Mouse (Mus musculus): ENCODE data around the gene Kdr. TPM values are rescaled to one million over a fixed set of nuclear protein-coding genes. Genes with fewer than 3 reads are reported as not detected.
"Not testable (repeated sequence)": the region's sequence is repeated elsewhere in the genome, so short reads cannot be mapped to it uniquely, and the experiment has no call there.

Kdr gene
- polyA plus RNA-seq, 1 experiment from 2014 or later = 17.3 TPM

DNA sequence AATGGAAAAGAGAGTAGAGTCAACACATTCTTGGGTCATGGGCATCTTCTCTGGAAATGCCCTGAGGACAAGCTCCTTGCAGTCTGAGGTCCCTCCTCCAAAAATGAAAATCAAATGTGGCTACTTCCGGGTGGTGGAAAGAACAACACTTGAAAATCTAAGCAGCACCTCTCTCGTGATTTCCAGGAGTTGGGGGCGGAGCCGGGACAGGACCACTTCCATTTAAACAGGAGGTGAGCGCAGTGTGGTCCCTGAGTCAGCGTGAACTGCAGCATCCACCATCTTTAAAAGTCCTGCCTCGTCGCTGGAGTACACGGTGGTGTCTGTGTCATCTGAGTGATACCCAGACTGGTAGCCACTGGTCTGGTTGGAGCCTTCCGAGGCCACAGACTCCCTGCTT, 44.1 kb downstream of the Kdr start:
- Histone ChIP-seq H3K4me2 (no peak overlapping the region), H3K36me3 (ENCODE audit: poor library complexity, severe bottlenecking) (no peaks in the 10 kb centered on the region), H3K27me3 (no peaks in the 10 kb centered on the region), H3K4me1 (no peaks in the 10 kb centered on the region), H3K4me3 (no peak overlapping the region), H3K9ac (no peak overlapping the region), H3K9me3 (replicated peaks) (no peaks in the 10 kb centered on the region), H3K27ac (no peak overlapping the region)
- 89% methylated on average over 10 of the region's 10 CpGs for WGBS
- no peak for ATAC-seq

DNA sequence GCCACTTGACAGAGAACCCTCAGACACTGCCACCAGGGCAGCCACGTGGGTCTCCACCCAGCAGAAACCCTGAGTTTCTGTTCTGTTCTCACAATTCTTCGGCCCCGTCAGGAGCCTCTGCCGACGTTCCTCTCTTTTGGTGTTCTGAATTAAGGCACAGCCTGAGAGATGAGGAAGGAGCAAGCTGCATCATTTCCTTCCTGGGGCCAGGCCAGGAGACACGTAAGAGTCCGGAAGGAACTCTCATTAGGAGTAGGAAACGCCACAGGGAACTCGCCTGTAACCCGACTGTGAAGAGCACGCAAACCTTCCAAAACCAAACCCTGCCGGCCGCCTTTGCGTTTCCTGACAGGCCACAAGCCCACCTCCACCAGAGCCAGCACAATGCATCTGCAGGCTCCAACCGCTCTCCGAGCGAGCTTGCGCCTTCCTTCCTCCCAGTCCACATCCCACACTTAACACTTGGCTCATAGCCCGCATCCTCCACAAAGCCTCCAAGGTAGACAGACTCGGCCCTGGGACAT, 44.7 kb downstream of the Kdr start:
- no peaks in the 10 kb centered on the region for H3K27me3 ChIP-seq
- no peaks in the 10 kb centered on the region for H3K4me1 ChIP-seq
- H3K36me3 ChIP-seq (ENCODE audit: poor library complexity, severe bottlenecking) = no peaks in the 10 kb centered on the region
- H3K9me3 ChIP-seq (replicated peaks) = no peaks in the 10 kb centered on the region
- no peak overlapping the region for H3K4me3 ChIP-seq
- no peak overlapping the region for H3K27ac ChIP-seq
- H3K9ac ChIP-seq = no peak overlapping the region
- ATAC-seq = no peak
- no peak overlapping the region for H3K4me2 ChIP-seq
- 87% methylated on average over 20 of the region's 20 CpGs for whole genome bisulfite sequencing

DNA sequence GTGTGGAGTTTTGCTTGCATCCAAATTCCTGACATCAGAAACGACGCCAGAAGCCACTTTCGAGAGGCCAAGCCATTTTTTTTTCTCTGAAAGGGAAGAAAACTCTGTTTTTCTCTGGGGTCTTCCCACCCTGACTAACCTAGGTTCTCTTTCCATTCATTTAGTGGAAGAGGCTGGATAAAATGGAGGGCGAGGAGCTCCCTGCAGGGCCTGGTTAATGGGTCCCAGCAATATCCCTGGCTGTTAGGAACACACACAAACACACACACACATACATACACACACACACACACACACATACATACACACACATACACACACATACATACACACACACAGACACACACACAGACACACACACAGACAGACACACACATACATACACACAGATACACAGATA, 46.8 kb downstream of the Kdr start:
- 97% methylated on average over 4 of the region's 4 CpGs for WGBS
- H3K9ac ChIP-seq; H3K36me3 ChIP-seq (ENCODE audit: poor library complexity, severe bottlenecking); H3K4me1 ChIP-seq; H3K27me3 ChIP-seq; H3K9me3 ChIP-seq (replicated peaks); H3K4me3 ChIP-seq; ATAC-seq; H3K27ac ChIP-seq; H3K4me2 ChIP-seq: not testable (repeated sequence)

DNA sequence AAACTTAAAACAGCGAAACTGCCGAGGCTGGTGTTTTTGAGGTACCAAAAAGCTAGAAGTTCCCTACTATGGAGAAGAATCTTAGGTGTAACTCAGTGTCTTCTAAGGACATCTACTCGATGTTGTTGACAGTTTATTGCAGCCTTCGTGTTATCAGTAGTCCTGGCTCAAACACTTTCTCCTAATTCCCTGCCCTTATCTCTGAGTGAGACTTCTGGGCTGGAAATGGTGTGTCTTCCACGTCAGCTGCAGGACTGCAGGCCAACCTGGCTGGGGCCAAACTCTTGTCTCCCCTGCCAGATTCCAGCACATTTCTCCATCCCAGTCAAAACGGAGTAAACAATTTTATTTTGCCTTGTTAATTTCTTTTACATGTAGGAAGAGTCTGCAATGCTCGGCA, 48.3 kb downstream of the Kdr start:
- no peaks in the 10 kb centered on the region for H3K4me1 ChIP-seq
- no peak for ATAC-seq
- no peaks in the 10 kb centered on the region for H3K36me3 ChIP-seq (ENCODE audit: poor library complexity, severe bottlenecking)
- H3K4me3 ChIP-seq = no peak overlapping the region
- H3K27ac ChIP-seq = no peak overlapping the region
- no peak overlapping the region for H3K9ac ChIP-seq
- no peaks in the 10 kb centered on the region for H3K9me3 ChIP-seq (replicated peaks)
- H3K27me3 ChIP-seq = no peaks in the 10 kb centered on the region
- 88% methylated on average over 7 of the region's 7 CpGs for WGBS
- no peak overlapping the region for H3K4me2 ChIP-seq

DNA sequence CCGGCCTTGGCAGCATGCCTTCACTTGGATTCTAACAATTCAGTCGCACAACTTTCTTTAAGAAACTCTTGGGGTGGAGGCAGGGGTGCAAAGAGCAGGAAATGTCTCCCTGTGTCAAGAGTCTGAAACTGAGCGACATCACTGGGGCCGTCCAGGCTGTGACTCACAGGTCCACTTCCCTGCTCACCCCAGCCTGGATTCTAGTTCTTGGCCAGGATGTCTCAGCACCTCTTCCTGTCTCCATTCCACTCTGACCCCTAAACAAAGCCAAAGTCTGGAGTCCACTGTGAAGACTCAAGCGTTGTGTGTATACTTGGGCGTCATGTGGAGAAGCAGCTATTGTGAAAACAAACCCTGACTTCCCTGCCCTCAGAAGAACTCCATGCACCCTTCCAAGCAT, 55.6 kb downstream of the Kdr start:
- Histone ChIP-seq H3K4me2 (no peak overlapping the region), H3K27me3 (no peaks in the 10 kb centered on the region), H3K9ac (no peak overlapping the region), H3K4me3 (no peak overlapping the region), H3K27ac (no peak overlapping the region), H3K4me1 (no peaks in the 10 kb centered on the region), H3K36me3 (ENCODE audit: poor library complexity, severe bottlenecking) (no peaks in the 10 kb centered on the region), H3K9me3 (replicated peaks) (no peaks in the 10 kb centered on the region)
- WGBS = 83% methylated on average over 6 of the region's 6 CpGs
- ATAC-seq = no peak

DNA sequence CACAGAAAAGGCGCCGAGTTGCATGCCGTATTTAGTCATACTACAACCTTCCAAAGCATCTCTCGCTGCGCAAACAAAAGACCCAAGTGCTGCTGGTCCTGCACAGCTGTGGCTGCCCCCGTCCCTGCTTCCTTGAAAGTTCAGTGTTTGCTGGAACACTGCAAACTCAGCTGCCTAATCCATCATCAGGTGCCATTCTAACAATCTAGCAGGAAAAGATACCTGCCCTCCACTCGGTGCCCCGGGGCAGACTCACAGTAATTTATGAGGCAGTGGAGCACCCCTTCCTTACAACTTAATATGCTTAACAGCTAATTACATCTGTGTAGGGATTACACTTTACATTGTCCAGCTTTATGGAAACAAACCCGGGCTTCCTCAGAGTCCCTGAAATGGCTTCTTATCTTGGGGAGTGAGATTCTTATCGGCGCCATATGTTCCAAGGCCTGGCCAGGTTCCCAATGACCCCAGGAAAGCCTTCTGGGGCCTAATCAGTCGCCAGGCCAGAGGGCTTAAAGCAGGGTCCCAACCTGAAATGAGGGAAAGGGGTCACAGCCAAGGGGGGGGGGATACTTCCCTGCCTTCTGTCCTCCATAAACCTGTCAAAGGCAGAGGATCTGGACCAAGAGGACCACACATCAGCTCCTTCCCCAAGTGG, 56.4 kb downstream of the Kdr start:
- Histone ChIP-seq H3K9me3 (replicated peaks) (no peaks in the 10 kb centered on the region), H3K36me3 (ENCODE audit: poor library complexity, severe bottlenecking) (no peaks in the 10 kb centered on the region), H3K27ac (no peak overlapping the region), H3K9ac (no peak overlapping the region), H3K4me1 (no peaks in the 10 kb centered on the region), H3K4me2 (no peak overlapping the region), H3K27me3 (no peaks in the 10 kb centered on the region), H3K4me3 (no peak overlapping the region)
- WGBS = 82% methylated on average over 12 of the region's 12 CpGs
- ATAC-seq = no peak

DNA sequence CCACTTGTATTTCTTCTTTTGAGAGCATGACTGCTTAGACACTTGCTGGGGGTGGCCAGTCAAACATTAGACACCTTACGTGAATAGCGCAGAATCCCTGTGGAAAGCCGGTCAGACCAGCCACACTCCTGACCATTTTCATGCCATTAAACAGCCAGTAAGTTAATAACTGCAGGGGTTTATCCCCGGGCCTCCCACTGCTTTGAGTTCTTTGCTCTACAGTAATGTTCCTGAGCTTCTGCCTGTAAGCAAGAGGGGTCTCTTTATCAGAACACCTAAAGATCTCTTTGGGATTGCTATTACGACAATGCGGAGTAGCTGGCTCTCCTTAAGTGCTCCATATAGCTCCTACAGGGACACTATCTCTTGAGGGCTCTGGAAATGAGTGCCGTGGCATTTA, 58.7 kb downstream of the Kdr start:
- H3K36me3 ChIP-seq (ENCODE audit: poor library complexity, severe bottlenecking) = no peaks in the 10 kb centered on the region
- no peaks in the 10 kb centered on the region for H3K9me3 ChIP-seq (replicated peaks)
- no peak overlapping the region for H3K4me2 ChIP-seq
- no peak overlapping the region for H3K27ac ChIP-seq
- no peak for ATAC-seq
- H3K27me3 ChIP-seq = no peaks in the 10 kb centered on the region
- 89% methylated on average over 7 of the region's 7 CpGs for WGBS
- H3K4me3 ChIP-seq = no peak overlapping the region
- no peak overlapping the region for H3K9ac ChIP-seq
- H3K4me1 ChIP-seq = no peaks in the 10 kb centered on the region

DNA sequence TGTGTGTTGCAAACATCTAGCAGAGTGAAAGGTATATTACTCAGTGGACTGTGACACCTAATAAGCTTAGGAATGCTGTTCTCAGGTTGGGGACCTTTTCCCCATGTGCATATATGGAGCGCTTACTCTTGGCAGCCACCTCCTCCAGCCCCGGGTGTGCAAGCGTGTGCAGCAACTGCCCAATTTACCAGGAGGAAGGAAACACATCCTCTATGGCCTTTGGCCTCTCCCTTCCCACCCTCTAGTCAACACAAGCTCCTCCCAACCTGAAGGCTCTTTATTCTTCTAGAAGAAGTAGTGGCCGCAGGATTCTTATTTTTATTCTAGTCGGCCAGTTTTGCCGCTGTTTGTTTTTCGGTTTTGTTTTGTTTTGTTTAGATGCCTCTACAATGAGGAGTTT, 60.1 kb downstream of the Kdr start:
- H3K4me2 ChIP-seq = no peak overlapping the region
- no peak overlapping the region for H3K4me3 ChIP-seq
- H3K9ac ChIP-seq = no peak overlapping the region
- H3K4me1 ChIP-seq = no peaks in the 10 kb centered on the region
- H3K9me3 ChIP-seq (replicated peaks) = no peaks in the 10 kb centered on the region
- no peak overlapping the region for H3K27ac ChIP-seq
- no peaks in the 10 kb centered on the region for H3K36me3 ChIP-seq (ENCODE audit: poor library complexity, severe bottlenecking)
- WGBS = 93% methylated on average over 7 of the region's 7 CpGs
- no peak for ATAC-seq
- no peaks in the 10 kb centered on the region for H3K27me3 ChIP-seq

DNA sequence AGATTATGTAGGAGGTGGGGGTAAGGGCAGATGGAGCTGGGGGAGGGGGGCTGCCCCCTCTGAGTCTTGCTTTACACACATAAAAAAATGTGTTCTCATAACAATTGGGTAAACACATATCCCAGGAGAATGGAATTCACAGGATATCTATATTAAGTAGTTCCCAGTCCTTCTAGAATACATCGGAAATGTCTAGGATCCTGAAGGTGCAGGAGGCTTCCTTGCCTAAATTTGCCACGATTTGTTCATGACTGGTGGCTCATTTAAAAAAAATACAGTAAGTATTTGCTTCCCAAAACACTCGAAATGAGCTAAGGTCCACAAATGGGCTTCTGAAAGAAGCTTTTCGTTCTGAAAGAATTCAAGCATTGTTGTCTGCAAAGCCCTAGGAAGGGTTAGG, 61.0 kb downstream of the Kdr start:
- no peaks in the 10 kb centered on the region for H3K4me1 ChIP-seq
- WGBS = 81% methylated on average over 4 of the region's 4 CpGs
- no peaks in the 10 kb centered on the region for H3K27me3 ChIP-seq
- no peak overlapping the region for H3K4me2 ChIP-seq
- H3K36me3 ChIP-seq (ENCODE audit: poor library complexity, severe bottlenecking) = no peaks in the 10 kb centered on the region
- H3K9ac ChIP-seq = no peak overlapping the region
- H3K4me3 ChIP-seq = no peak overlapping the region
- H3K27ac ChIP-seq = no peak overlapping the region
- no peaks in the 10 kb centered on the region for H3K9me3 ChIP-seq (replicated peaks)
- no peak for ATAC-seq

DNA sequence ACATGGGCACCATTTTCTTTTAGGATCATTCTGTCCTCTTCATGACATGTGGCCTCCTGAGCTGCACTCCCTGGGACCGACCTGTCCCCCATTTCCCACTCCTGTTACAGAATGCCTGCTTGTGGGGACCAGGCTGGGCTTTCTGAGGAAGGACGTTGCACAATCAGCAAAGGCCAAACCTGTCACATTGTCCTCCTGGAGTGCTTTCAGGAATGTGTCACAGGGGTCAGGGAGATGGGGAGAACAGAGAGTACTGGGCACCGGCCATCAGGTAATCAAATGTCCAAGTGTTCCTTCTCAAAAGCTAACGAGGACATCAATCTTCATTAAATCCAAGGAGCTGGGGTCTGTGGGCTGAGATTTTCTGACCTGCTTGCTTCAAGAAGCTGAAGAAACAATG, 72.2 kb downstream of the Kdr start:
- H3K4me2 ChIP-seq = no peak overlapping the region
- no peaks in the 10 kb centered on the region for H3K9me3 ChIP-seq (replicated peaks)
- H3K27ac ChIP-seq = no peak overlapping the region
- no peak overlapping the region for H3K4me3 ChIP-seq
- 49% methylated on average over 4 of the region's 4 CpGs for WGBS
- H3K27me3 ChIP-seq = no peaks in the 10 kb centered on the region
- no peak overlapping the region for H3K9ac ChIP-seq
- H3K36me3 ChIP-seq (ENCODE audit: poor library complexity, severe bottlenecking) = no peaks in the 10 kb centered on the region
- H3K4me1 ChIP-seq = no peaks in the 10 kb centered on the region
- no peak for ATAC-seq

DNA sequence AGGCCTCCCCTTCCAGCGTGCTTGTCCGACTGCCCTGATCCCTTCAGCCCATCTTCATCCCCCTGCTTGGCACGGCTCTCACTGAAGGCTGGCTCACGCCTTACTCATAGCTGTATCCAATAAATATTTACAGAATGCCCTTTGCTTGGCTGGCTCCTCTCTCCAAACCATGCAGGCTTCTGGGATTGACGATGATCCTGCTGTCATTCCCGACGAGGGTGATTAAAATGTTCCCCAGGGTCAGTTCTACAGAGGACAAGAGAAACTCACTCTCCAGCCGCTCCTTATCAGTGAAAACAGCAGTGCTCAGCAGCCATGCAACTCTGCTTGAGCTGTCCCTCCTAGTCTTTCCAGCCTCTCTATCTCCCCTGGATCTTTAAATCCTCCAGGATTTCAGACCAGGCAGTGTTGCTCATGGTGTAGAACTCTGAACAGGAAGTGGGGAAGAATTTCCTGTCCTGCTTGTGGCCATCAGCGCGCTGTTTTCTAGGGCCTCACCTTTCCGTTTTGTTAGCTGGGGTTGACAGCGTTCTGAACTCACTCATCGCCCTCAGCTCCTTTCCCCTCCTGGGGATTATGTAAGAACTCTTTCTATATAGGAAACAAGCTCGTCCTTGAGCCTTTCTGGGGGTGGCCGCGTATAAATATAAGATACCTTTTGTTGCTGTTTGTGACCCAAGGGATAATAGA, 77.9 kb downstream of the Kdr start:
- Histone ChIP-seq H3K36me3 (ENCODE audit: poor library complexity, severe bottlenecking) (no peaks in the 10 kb centered on the region), H3K9ac (no peak overlapping the region), H3K27ac (no peak overlapping the region), H3K9me3 (replicated peaks) (no peaks in the 10 kb centered on the region), H3K27me3 (no peaks in the 10 kb centered on the region), H3K4me2 (no peak overlapping the region), H3K4me1 (peaks cover 6% of the 10 kb centered on the region), H3K4me3 (no peak overlapping the region)
- 70% methylated on average over 16 of the region's 16 CpGs for WGBS
- no peak for ATAC-seq

DNA sequence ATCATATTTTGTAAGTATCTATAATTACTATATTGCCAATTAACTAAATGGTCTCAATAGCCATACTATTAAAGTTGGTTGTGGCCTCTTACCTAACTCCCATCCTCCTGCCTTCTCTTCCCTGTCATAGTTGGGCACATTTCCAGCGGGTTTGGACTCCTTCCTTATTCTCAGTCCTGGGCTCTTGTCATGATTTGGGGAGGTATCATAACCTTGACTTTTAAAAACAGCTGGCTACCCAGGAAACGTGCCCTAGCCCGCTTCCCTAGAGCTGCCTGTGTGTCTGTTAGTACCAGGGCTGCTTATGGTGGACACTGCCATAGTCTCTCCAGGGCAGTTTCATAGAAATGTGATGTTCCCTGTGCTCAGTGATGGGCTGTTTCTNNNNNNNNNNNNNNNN, 82.9 kb downstream of the Kdr start:
- no peak for ATAC-seq
- Histone ChIP-seq H3K4me3 (no peak overlapping the region), H3K9ac (no peak overlapping the region), H3K4me1 (peaks cover 14% of the 10 kb centered on the region), H3K36me3 (ENCODE audit: poor library complexity, severe bottlenecking) (no peaks in the 10 kb centered on the region), H3K9me3 (replicated peaks) (no peaks in the 10 kb centered on the region), H3K27ac (no peak overlapping the region), H3K27me3 (no peaks in the 10 kb centered on the region), H3K4me2 (no peak overlapping the region)
- 90% methylated on average over 3 of the region's 3 CpGs for WGBS

Measured in forebrain, embryonic 13.5 days (tissue).